Mouse (Mus musculus) brain, embryonic 14.5 days (tissue): ENCODE data around the gene Slc28a1.

Source experiments
- CTCF ChIP-seq: fragments of 200-500 bp; IDR thresholded peaks from 2 replicates; pipeline ENCODE4 v1.5.1; 2012; ENCODE audit warnings: inconsistent platforms, mild to moderate bottlenecking, moderate library complexity, borderline replicate concordance; ENCODE audit not compliant: insufficient read depth, insufficient read length; ENCODE audit errors: extremely low read depth
- POLR2A ChIP-seq: fragments of 200-500 bp; IDR thresholded peaks from 2 replicates; pipeline ENCODE4 v1.6.1; 2012; ENCODE audit warnings: mild to moderate bottlenecking, inconsistent platforms, borderline replicate concordance; ENCODE audit not compliant: poor library complexity, insufficient read depth, insufficient read length, severe bottlenecking; ENCODE audit errors: extremely low read depth

DNA sequence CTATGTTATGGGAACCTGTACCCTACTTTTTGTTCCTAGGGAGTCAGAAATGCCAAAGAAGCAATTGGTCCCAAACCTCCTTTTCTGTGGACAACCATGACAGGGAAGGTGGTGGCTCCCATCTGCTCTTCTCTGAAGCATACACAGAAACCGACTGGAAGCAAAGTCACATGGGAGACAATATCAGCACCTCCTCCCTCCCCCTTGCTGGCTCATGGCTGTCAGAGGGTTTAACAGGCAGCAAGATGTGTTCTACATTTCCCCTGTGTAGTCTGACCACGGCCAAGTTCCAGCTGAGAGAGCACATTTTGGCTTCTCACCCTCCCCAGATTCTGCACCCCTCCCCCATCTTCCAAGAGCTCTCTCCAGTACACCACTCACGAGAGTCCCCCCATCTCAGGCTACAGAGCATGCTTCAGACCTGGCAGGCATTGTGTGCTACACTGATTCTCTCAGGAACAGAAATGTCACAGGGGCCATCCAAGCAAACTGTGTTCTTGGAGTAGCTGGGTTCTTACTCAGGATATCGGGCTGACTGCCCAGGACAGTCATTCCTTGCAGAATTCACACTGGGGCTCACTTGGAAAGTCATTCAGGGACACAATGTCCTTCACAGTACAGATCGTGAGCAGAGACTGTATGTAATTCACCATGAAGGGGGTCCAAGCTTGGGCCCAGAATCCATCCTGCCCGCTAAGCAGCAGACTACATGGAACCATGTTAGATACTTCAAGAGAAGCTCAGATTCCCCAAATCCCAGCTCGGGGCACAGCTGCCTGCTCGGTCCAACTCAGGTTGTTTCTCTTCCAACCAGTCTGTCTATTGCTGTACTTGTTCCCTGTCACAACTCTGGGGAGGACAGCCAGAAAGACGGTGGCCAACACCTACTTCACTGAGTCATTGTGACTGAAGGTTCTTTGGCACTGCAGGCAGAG lies 4.6 kb upstream of the Slc28a1 start:
- TF ChIP-seq CTCF (no peak), POLR2A (no peak)
